Mouse (Mus musculus) naive thymus-derived CD4-positive, alpha-beta T cell, adult 2 months (primary cell): ENCODE measurements around the gene Boc.
"Not testable (repeated sequence)": the region's sequence is repeated elsewhere in the genome, so short reads cannot be mapped to it uniquely, and the experiment has no call there.

Source experiments
- DNase-seq: peaks from one replicate; pipeline ENCODE4 v3.0.0-alpha.2; 2011; ENCODE audit warnings: low read depth

The Boc gene

GRCm38 (mm10) chr16:44487194-44487593 lies 71.5 kb downstream of the Boc start:
- DNase-seq: no peak

GRCm38 (mm10) chr16:44486612-44487011 lies 72.1 kb downstream of the Boc start:
- no peak for DNase-seq

GRCm38 (mm10) chr16:44485691-44486090 lies 73.0 kb downstream of the Boc start:
- DNase-seq: no peak

GRCm38 (mm10) chr16:44484831-44485230 lies 73.9 kb downstream of the Boc start:
- no peak for DNase-seq

GRCm38 (mm10) chr16:44484079-44484478 lies 74.6 kb downstream of the Boc start:
- DNase-seq: peak; percentile 80

GRCm38 (mm10) chr16:44481599-44482593 lies 76.8 kb downstream of the Boc start:
- DNase-seq: no peak

- DNase-seq: no peak
Measured at GRCm38 (mm10) chr16:44480616-44481015, 78.1 kb downstream of the Boc start.

GRCm38 (mm10) chr16:44479852-44480251 lies 78.8 kb downstream of the Boc start:
- DNase-seq: no peak

GRCm38 (mm10) chr16:44478767-44479166 lies 79.9 kb downstream of the Boc start:
- no peak for DNase-seq

- DNase-seq: no peak
Measured at GRCm38 (mm10) chr16:44475682-44476375, 82.9 kb downstream of the Boc start.

- no peak for DNase-seq
Measured at GRCm38 (mm10) chr16:44475281-44475680, 83.4 kb downstream of the Boc start.

GRCm38 (mm10) chr16:44460922-44461321 lies 97.8 kb downstream of the Boc start:
- peak; percentile 48 for DNase-seq

GRCm38 (mm10) chr16:44458826-44459225 lies 99.9 kb downstream of the Boc start:
- DNase-seq: no peak

GRCm38 (mm10) chr16:44457858-44458257 lies 100.8 kb downstream of the Boc start:
- DNase-seq: no peak

- not testable (repeated sequence) for DNase-seq
Measured at GRCm38 (mm10) chr16:44441913-44442312, 116.8 kb downstream of the Boc start.

- DNase-seq: no peak
Measured at GRCm38 (mm10) chr16:44435481-44435880, 123.2 kb downstream of the Boc start.
